Mouse (Mus musculus): ENCODE data around the gene D630039A03Rik. TPM values are rescaled to one million over a fixed set of nuclear protein-coding genes. Genes with fewer than 3 reads are reported as not detected.

Gene D630039A03Rik
- polyA plus RNA-seq, 1 experiment from 2014 or later, result 0.11 TPM

GRCm38 (mm10) chr4:57952416-57952815 lies 36.3 kb upstream of the D630039A03Rik start:
- DNase-seq (ENCODE audit: low spot score), result no peak
- no peak overlapping the region for H3K27ac ChIP-seq
- no peak overlapping the region for H3K4me3 ChIP-seq
- H3K27me3 ChIP-seq (ENCODE audit: low read depth, poor library complexity, severe bottlenecking), result no peaks in the 10 kb centered on the region
- H3K9me3 ChIP-seq (replicated peaks), result no peaks in the 10 kb centered on the region
- 93% methylated on average over 3 of the region's 3 CpGs for whole genome bisulfite sequencing
- H3K4me1 ChIP-seq, result peaks cover 31% of the 10 kb centered on the region
- H3K36me3 ChIP-seq, result peaks cover 67% of the 10 kb centered on the region

DNA sequence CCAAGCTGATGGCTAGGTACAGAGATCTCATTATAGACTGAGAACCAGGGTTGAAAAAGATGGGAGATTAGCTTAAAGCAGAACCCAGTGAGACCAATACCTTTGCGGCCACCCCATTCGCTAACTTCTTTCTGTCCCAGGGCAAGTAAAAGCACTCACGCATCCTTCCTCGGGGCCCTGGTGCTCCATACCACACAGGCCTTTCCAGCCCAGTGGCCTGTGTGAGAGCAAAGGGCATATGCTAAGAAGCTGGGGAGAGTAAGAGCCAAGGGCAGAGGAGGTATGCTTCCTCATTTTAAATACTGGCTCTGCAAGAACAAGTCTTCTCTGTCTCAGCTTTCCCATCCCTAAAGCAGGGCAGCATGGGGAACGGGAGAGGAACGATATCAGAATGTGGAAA lies 33.8 kb upstream of the D630039A03Rik start:
- DNase-seq (ENCODE audit: low spot score), result no peak
- 96% methylated on average over 6 of the region's 6 CpGs for WGBS
- Histone ChIP-seq H3K36me3 (peaks cover 91% of the 10 kb centered on the region), H3K4me3 (no peak overlapping the region), H3K9me3 (replicated peaks) (no peaks in the 10 kb centered on the region), H3K4me1 (peaks cover 24% of the 10 kb centered on the region), H3K27me3 (ENCODE audit: low read depth, poor library complexity, severe bottlenecking) (no peaks in the 10 kb centered on the region), H3K27ac (no peak overlapping the region)

- Histone ChIP-seq H3K4me3 (no peak overlapping the region), H3K9me3 (replicated peaks) (no peaks in the 10 kb centered on the region), H3K27ac (no peak overlapping the region), H3K27me3 (ENCODE audit: low read depth, poor library complexity, severe bottlenecking) (no peaks in the 10 kb centered on the region), H3K36me3 (peaks cover 99% of the 10 kb centered on the region), H3K4me1 (peaks cover 14% of the 10 kb centered on the region)
- no peak for DNase-seq (ENCODE audit: low spot score)
- WGBS, result 98% methylated on average over 4 of the region's 4 CpGs
Observed at GRCm38 (mm10) chr4:57947476-57947875, 31.4 kb upstream of the D630039A03Rik start.

DNA sequence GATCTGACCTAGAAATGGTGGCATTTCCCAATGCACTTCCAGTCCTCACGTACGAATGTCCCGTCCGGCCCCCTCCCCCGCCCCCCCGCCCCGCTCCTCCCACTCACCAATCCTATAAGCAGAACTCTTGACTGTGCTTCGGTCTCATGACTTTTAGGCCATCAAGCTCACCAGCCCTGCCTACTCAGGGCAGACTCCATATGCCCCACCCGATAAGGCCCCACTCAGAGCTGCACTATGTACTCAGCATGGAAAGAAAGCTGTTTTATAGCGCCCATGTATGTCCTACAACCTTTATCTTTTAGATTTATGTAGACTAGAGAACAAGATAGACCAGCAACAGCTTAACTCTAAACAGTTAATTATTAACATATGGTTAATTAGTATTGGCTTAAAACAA lies 30.9 kb upstream of the D630039A03Rik start:
- H3K36me3 ChIP-seq, result peaks cover 99% of the 10 kb centered on the region
- no peaks in the 10 kb centered on the region for H3K27me3 ChIP-seq (ENCODE audit: low read depth, poor library complexity, severe bottlenecking)
- H3K4me3 ChIP-seq, result no peak overlapping the region
- 84% methylated on average over 10 of the region's 10 CpGs for WGBS
- H3K9me3 ChIP-seq (replicated peaks), result no peaks in the 10 kb centered on the region
- peaks cover 14% of the 10 kb centered on the region for H3K4me1 ChIP-seq
- no peak for DNase-seq (ENCODE audit: low spot score)
- no peak overlapping the region for H3K27ac ChIP-seq

DNA sequence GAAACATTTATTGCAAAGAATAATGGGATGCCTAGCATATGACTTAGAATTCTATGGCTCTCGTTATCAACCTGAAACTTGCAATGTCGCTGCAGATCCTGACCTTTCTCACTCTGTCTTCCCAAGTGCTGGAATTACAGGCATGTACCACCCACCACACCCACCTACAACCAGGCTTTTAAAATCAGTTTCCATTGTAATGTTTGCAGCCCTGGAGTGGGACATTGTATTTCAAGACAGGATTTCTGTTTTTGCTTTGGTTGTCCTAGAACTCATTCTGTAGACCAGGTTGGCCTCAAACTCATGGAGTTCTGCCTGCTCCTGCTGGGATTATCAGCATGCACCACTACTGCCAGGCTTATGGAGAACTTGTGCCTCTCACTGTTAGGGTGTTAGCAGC lies 26.8 kb upstream of the D630039A03Rik start:
- no peak overlapping the region for H3K27ac ChIP-seq
- no peak overlapping the region for H3K4me3 ChIP-seq
- 94% methylated on average over 2 of the region's 2 CpGs for WGBS
- H3K36me3 ChIP-seq, result peaks cover 58% of the 10 kb centered on the region
- no peaks in the 10 kb centered on the region for H3K27me3 ChIP-seq (ENCODE audit: low read depth, poor library complexity, severe bottlenecking)
- no peak for DNase-seq (ENCODE audit: low spot score)
- H3K9me3 ChIP-seq (replicated peaks), result no peaks in the 10 kb centered on the region
- H3K4me1 ChIP-seq, result peaks cover 12% of the 10 kb centered on the region

GRCm38 (mm10) chr4:57940631-57941030 lies 24.5 kb upstream of the D630039A03Rik start:
- DNase-seq (ENCODE audit: low spot score), result no peak
- Histone ChIP-seq H3K27me3 (ENCODE audit: low read depth, poor library complexity, severe bottlenecking) (no peaks in the 10 kb centered on the region), H3K36me3 (peaks cover 37% of the 10 kb centered on the region), H3K4me3 (no peak overlapping the region), H3K4me1 (no peaks in the 10 kb centered on the region), H3K9me3 (replicated peaks) (no peaks in the 10 kb centered on the region), H3K27ac (no peak overlapping the region)
- WGBS, result 90% methylated on average over 4 of the region's 4 CpGs

DNA sequence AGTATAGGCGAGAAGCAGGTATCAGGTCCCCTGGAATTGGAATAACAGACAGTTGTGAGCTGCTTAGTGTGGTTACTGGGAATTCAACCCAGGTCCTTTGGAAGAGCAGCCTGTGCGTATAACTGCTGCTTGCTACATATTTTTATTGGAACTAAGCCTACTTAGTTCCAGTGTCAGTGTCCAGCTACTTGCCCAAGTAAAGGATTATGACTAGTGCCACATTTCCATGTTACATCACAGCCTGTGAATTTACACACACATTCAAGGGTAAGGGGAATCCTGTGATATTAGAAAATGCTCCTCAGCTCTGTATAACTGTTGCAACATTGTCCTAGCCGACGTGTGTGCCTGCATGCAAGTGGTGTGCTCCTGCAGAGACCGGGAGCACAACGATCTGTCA lies 21.2 kb upstream of the D630039A03Rik start:
- Histone ChIP-seq H3K9me3 (replicated peaks) (no peaks in the 10 kb centered on the region), H3K4me3 (no peak overlapping the region), H3K4me1 (no peaks in the 10 kb centered on the region), H3K36me3 (peaks cover 3% of the 10 kb centered on the region), H3K27ac (no peak overlapping the region), H3K27me3 (ENCODE audit: low read depth, poor library complexity, severe bottlenecking) (no peaks in the 10 kb centered on the region)
- WGBS, result 89% methylated on average over 6 of the region's 6 CpGs
- no peak for DNase-seq (ENCODE audit: low spot score)

DNA sequence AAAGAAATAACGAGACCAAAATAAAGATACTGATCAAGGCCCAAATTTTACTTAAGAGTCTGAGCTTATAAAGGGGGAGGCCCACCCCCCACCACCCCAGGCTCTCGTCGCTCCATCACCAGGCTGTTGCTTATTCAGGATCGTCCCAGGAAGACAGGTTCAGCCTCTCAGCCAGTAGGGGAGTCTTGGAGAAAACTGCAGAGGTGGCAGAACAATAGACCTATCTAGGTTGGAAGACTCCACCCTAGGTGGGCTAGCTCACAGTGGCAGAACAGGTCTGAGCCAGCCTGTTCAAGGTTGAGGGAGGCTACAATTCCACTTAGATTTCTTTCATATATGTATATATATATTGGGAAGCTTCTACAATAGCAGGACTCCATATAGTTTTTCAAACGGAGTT lies 18.1 kb upstream of the D630039A03Rik start:
- Histone ChIP-seq H3K4me1 (no peaks in the 10 kb centered on the region), H3K9me3 (replicated peaks) (no peaks in the 10 kb centered on the region), H3K27me3 (ENCODE audit: low read depth, poor library complexity, severe bottlenecking) (no peaks in the 10 kb centered on the region), H3K27ac (no peak overlapping the region), H3K36me3 (no peaks in the 10 kb centered on the region), H3K4me3 (no peak overlapping the region)
- WGBS, result 72% methylated on average over 5 of the region's 5 CpGs
- no peak for DNase-seq (ENCODE audit: low spot score)

- no peak for DNase-seq (ENCODE audit: low spot score)
- WGBS, result 82% methylated on average over 5 of the region's 5 CpGs
- Histone ChIP-seq H3K27ac (no peak overlapping the region), H3K9me3 (replicated peaks) (no peaks in the 10 kb centered on the region), H3K4me3 (no peak overlapping the region), H3K27me3 (ENCODE audit: low read depth, poor library complexity, severe bottlenecking) (no peaks in the 10 kb centered on the region), H3K4me1 (no peaks in the 10 kb centered on the region), H3K36me3 (no peaks in the 10 kb centered on the region)
Observed at GRCm38 (mm10) chr4:57930559-57931170, 14.6 kb upstream of the D630039A03Rik start.

- WGBS, result 23% methylated on average over 3 of the region's 3 CpGs
- DNase-seq (ENCODE audit: low spot score), result no peak
Observed at GRCm38 (mm10) chr4:57927464-57928205, 11.5 kb upstream of the D630039A03Rik start.

GRCm38 (mm10) chr4:57924556-57925071 lies 8.5 kb upstream of the D630039A03Rik start:
- peaks cover 15% of the 10 kb centered on the region for H3K4me1 ChIP-seq
- H3K27me3 ChIP-seq (ENCODE audit: low read depth, poor library complexity, severe bottlenecking), result no peaks in the 10 kb centered on the region
- no peak for DNase-seq (ENCODE audit: low spot score)
- WGBS, result 85% methylated on average over 6 of the region's 6 CpGs
- no peak overlapping the region for H3K27ac ChIP-seq
- no peaks in the 10 kb centered on the region for H3K9me3 ChIP-seq (replicated peaks)
- no peak overlapping the region for H3K4me3 ChIP-seq
- no peaks in the 10 kb centered on the region for H3K36me3 ChIP-seq

More at GRCm38 (mm10) chr4:57927464-57928205, 11.5 kb upstream of the D630039A03Rik start:
- no peaks in the 10 kb centered on the region for H3K36me3 ChIP-seq
- H3K4me1 ChIP-seq, result no peaks in the 10 kb centered on the region
- no peaks in the 10 kb centered on the region for H3K9me3 ChIP-seq (replicated peaks)
- H3K4me3 ChIP-seq, result no peak overlapping the region
- no peaks in the 10 kb centered on the region for H3K27me3 ChIP-seq (ENCODE audit: low read depth, poor library complexity, severe bottlenecking)
- H3K27ac ChIP-seq, result no peak overlapping the region

- H3K27ac ChIP-seq, result no peak overlapping the region
- no peak for DNase-seq (ENCODE audit: low spot score)
- H3K9me3 ChIP-seq (replicated peaks), result no peaks in the 10 kb centered on the region
- no peak overlapping the region for H3K4me3 ChIP-seq
- no peaks in the 10 kb centered on the region for H3K36me3 ChIP-seq
- peaks cover 5% of the 10 kb centered on the region; the same call in 1 of the 2 replicates for H3K27me3 ChIP-seq (ENCODE audit: low read depth, poor library complexity, severe bottlenecking)
- 75% methylated on average over 5 of the region's 5 CpGs for WGBS
- peaks cover 18% of the 10 kb centered on the region for H3K4me1 ChIP-seq
Observed at GRCm38 (mm10) chr4:57922171-57922570, 6.1 kb upstream of the D630039A03Rik start.

DNA sequence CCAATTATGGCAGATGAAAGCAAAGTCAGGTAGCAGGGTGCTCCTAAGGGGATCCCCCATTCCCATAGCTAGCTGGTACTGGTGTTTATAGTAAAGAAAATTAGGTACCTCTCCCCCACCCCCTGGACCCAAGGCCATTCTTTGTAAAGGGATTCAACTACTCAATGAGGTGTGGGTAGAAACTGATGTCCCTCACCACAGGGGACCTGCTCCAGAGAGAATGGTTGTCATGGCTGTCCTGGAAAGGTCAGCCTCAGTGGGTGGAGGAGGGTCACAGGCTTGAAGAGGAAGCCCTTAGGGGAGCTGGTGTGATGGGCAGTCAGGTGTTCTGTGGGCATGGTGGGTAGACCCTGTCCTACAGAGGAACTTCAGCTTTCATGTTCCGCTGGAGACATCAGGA lies 4.4 kb upstream of the D630039A03Rik start:
- no peaks in the 10 kb centered on the region for H3K36me3 ChIP-seq
- 88% methylated on average over 1 of the region's 1 CpGs for WGBS
- DNase-seq (ENCODE audit: low spot score), result no peak
- H3K4me1 ChIP-seq, result peaks cover 31% of the 10 kb centered on the region
- H3K27me3 ChIP-seq (ENCODE audit: low read depth, poor library complexity, severe bottlenecking), result peaks cover 21% of the 10 kb centered on the region
- no peak overlapping the region for H3K4me3 ChIP-seq
- no peaks in the 10 kb centered on the region for H3K9me3 ChIP-seq (replicated peaks)
- no peak overlapping the region for H3K27ac ChIP-seq
